Mouse (Mus musculus) megakaryocyte, embryonic 14.5 days (primary cell): ENCODE results near the gene Lrrc39.

Experiments used
- FLI1 ChIP-seq: IDR thresholded peaks from 2 replicates; pipeline ENCODE4 v1.6.1; 2012; ENCODE audit warnings: low read length, inconsistent platforms, mixed read lengths
- GATA1 ChIP-seq: IDR thresholded peaks from 3 replicates; pipeline ENCODE4 v1.6.1; 2012; ENCODE audit warnings: mixed read lengths, low read length, inconsistent platforms, borderline replicate concordance

DNA sequence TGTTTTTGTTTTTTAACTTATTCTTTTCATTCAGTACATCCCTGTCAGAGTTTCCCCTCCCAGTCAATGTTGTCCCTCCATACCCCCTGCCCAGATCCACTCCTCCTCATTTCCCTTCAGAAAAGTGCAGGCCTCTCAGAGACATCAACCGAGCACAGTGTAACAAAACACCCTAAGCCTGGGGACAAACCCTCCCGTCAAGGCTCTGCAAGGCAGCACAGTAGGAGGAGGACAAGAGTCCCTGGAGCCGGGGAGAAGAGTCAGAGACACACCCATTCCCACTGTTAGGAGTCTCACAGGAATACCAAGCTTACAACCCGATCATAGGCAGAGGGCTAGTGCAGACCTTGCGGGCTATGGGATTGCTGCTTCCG lies 25.6 kb upstream of the Lrrc39 start:
- TF ChIP-seq GATA1 (no peak), FLI1 (no peak)
